Mouse (Mus musculus) lung, adult 2 months (tissue): Measurements from ENCODE around the gene Prtg.

Experiments used
- CTCF ChIP-seq: fragments of 200-500 bp; IDR thresholded peaks from 2 replicates; pipeline ENCODE4 v1.5.1; 2011; ENCODE audit warnings: mild to moderate bottlenecking, low read length, control low read depth; ENCODE audit not compliant: insufficient read depth
- POLR2A ChIP-seq: fragments of 200-500 bp; IDR thresholded peaks from 2 replicates; pipeline ENCODE4 v1.6.1; 2011; ENCODE audit warnings: low read depth, mild to moderate bottlenecking, control low read depth, low read length, borderline replicate concordance; ENCODE audit errors: extremely low read depth

GRCm38 (mm10) chr9:72812594-72813570, 6.2 kb downstream of the Prtg start:
- TF ChIP-seq CTCF (no peak), POLR2A (no peak)
